Mouse (Mus musculus): ENCODE data around the gene Gpr27. TPM values are rescaled to one million over a fixed set of nuclear protein-coding genes. Genes with fewer than 3 reads are reported as not detected.

Gpr27 gene
- polyA plus RNA-seq, 1 experiment from 2014 or later: 0.18 TPM

- DNase-seq (no peak), ATAC-seq (no peak)
- peak overlapping the region; percentile 82 for H3K4me2 ChIP-seq (ENCODE audit: low read depth, low read length)
- peak overlapping the region; percentile 67 for H3K4me3 ChIP-seq (ENCODE audit: low read depth, low read length)
- TF ChIP-seq CTCF (IDR thresholded peaks at IDR 0.05; ENCODE audit: low read depth) (no peak), EP300 (IDR thresholded peaks at IDR 0.05; ENCODE audit: low read depth) (no peak)
- H3K9ac ChIP-seq (replicated peaks): peak overlapping the region; percentile 72
- H3K27ac ChIP-seq (ENCODE audit: low read depth): peak overlapping the region; percentile 59
- H3K9me3 ChIP-seq (ENCODE audit: low read length): no peaks in the 10 kb centered on the region
- no peaks in the 10 kb centered on the region for H3K36me3 ChIP-seq (replicated peaks; ENCODE audit: insufficient read depth, low read length)
- 18% methylated on average over 16 of the region's 16 CpGs for WGBS (ENCODE audit: insufficient replicate concordance)
- peaks cover 4% of the 10 kb centered on the region; the same call in 1 of the 2 replicates for H3K27me3 ChIP-seq (ENCODE audit: insufficient read depth, low read length)
- no peaks in the 10 kb centered on the region for H3K4me1 ChIP-seq (ENCODE audit: insufficient read depth)
Observed at GRCm38 (mm10) chr6:99665457-99666317, 26.8 kb upstream of the Gpr27 start.

GRCm38 (mm10) chr6:99666318-99667171, 25.9 kb upstream of the Gpr27 start, which contains the start of the genes Eif4e3 and Gm20696:
Gene Eif4e3 (minus strand): TSS chr6:99666771.
Gene Gm20696 (minus strand): TSS chr6:99666797.
- peaks cover 4% of the 10 kb centered on the region; the same call in 1 of the 2 replicates for H3K27me3 ChIP-seq (ENCODE audit: insufficient read depth, low read length)
- under 1% methylated on average over 60 of the region's 75 CpGs for WGBS (ENCODE audit: insufficient replicate concordance)
- H3K4me3 ChIP-seq (ENCODE audit: low read depth, low read length): peak within 1 kb of the TSS; percentile 67
- peak within 1 kb of the TSS; percentile 82 for H3K4me2 ChIP-seq (ENCODE audit: low read depth, low read length)
- ATAC-seq: peak; percentile 78
- peak within 1 kb of the TSS; percentile 59 for H3K27ac ChIP-seq (ENCODE audit: low read depth)
- H3K4me1 ChIP-seq (ENCODE audit: insufficient read depth): no peaks in the 10 kb centered on the region
- H3K36me3 ChIP-seq (replicated peaks; ENCODE audit: insufficient read depth, low read length): no peaks in the 10 kb centered on the region
- DNase-seq: peak; percentile 74
- TF ChIP-seq CTCF (IDR thresholded peaks at IDR 0.05; ENCODE audit: low read depth) (no peak), EP300 (IDR thresholded peaks at IDR 0.05; ENCODE audit: low read depth) (no peak)
- H3K9ac ChIP-seq (replicated peaks): peak within 1 kb of the TSS; percentile 72
- no peaks in the 10 kb centered on the region for H3K9me3 ChIP-seq (ENCODE audit: low read length)

- H3K9ac ChIP-seq (replicated peaks): peak overlapping the region; percentile 16; the same call in 1 of the 2 replicates
- ATAC-seq: 0 out of 2 replicates have a peak, but pooled peaks have one; percentile 8
Observed at GRCm38 (mm10) chr6:99667290-99667689, 25.2 kb upstream of the Gpr27 start.

GRCm38 (mm10) chr6:99669481-99670325, 22.8 kb upstream of the Gpr27 start:
- WGBS (ENCODE audit: insufficient replicate concordance): 57% methylated on average over 5 of the region's 5 CpGs
- Histone ChIP-seq H3K4me3 (ENCODE audit: low read depth, low read length) (no peak overlapping the region), H3K4me2 (ENCODE audit: low read depth, low read length) (no peak overlapping the region), H3K27me3 (ENCODE audit: insufficient read depth, low read length) (peaks cover 4% of the 10 kb centered on the region; the same call in 1 of the 2 replicates), H3K36me3 (replicated peaks; ENCODE audit: insufficient read depth, low read length) (no peaks in the 10 kb centered on the region), H3K27ac (ENCODE audit: low read depth) (no peak overlapping the region), H3K9ac (replicated peaks) (no peak overlapping the region), H3K9me3 (ENCODE audit: low read length) (no peaks in the 10 kb centered on the region), H3K4me1 (ENCODE audit: insufficient read depth) (no peaks in the 10 kb centered on the region)
- DNase-seq: no peak
- TF ChIP-seq CTCF (IDR thresholded peaks at IDR 0.05; ENCODE audit: low read depth) (no peak), EP300 (IDR thresholded peaks at IDR 0.05; ENCODE audit: low read depth) (no peak)
- no peak for ATAC-seq

More at GRCm38 (mm10) chr6:99667290-99667689, 25.2 kb upstream of the Gpr27 start:
- H3K27ac ChIP-seq (ENCODE audit: low read depth): peak overlapping the region; percentile 59; the same call in 1 of the 2 replicates
- no peaks in the 10 kb centered on the region for H3K9me3 ChIP-seq (ENCODE audit: low read length)
- WGBS (ENCODE audit: insufficient replicate concordance): 19% methylated on average over 8 of the region's 8 CpGs
- TF ChIP-seq EP300 (IDR thresholded peaks at IDR 0.05; ENCODE audit: low read depth): no peak
- TF ChIP-seq CTCF (IDR thresholded peaks at IDR 0.05; ENCODE audit: low read depth): no peak
- no peaks in the 10 kb centered on the region for H3K4me1 ChIP-seq (ENCODE audit: insufficient read depth)
- H3K36me3 ChIP-seq (replicated peaks; ENCODE audit: insufficient read depth, low read length): no peaks in the 10 kb centered on the region
- DNase-seq: no peak
- peak overlapping the region; percentile 82 for H3K4me2 ChIP-seq (ENCODE audit: low read depth, low read length)
- H3K4me3 ChIP-seq (ENCODE audit: low read depth, low read length): peak overlapping the region; percentile 67
- H3K27me3 ChIP-seq (ENCODE audit: insufficient read depth, low read length): peaks cover 4% of the 10 kb centered on the region; the same call in 1 of the 2 replicates

GRCm38 (mm10) chr6:99670481-99671119, 21.9 kb upstream of the Gpr27 start:
- WGBS (ENCODE audit: insufficient replicate concordance): 80% methylated on average over 7 of the region's 7 CpGs

More at GRCm38 (mm10) chr6:99670481-99671119, 21.9 kb upstream of the Gpr27 start:
- no peaks in the 10 kb centered on the region for H3K4me1 ChIP-seq (ENCODE audit: insufficient read depth)
- H3K36me3 ChIP-seq (replicated peaks; ENCODE audit: insufficient read depth, low read length): no peaks in the 10 kb centered on the region
- peaks cover 4% of the 10 kb centered on the region; the same call in 1 of the 2 replicates for H3K27me3 ChIP-seq (ENCODE audit: insufficient read depth, low read length)
- no peak overlapping the region for H3K4me3 ChIP-seq (ENCODE audit: low read depth, low read length)
- H3K9ac ChIP-seq (replicated peaks): no peak overlapping the region
- ATAC-seq (no peak), DNase-seq (peak; percentile 46)
- no peak for TF ChIP-seq EP300 (IDR thresholded peaks at IDR 0.05; ENCODE audit: low read depth)
- peak; percentile 77 for TF ChIP-seq CTCF (IDR thresholded peaks at IDR 0.05; ENCODE audit: low read depth)
- no peaks in the 10 kb centered on the region for H3K9me3 ChIP-seq (ENCODE audit: low read length)
- no peak overlapping the region for H3K4me2 ChIP-seq (ENCODE audit: low read depth, low read length)
- H3K27ac ChIP-seq (ENCODE audit: low read depth): no peak overlapping the region
